Mouse (Mus musculus) spleen, adult 10 weeks (tissue): ENCODE results near the gene Dnajc16. TPM values are rescaled to one million over a fixed set of nuclear protein-coding genes. Genes with fewer than 3 reads are reported as not detected.

Experiments used
- polyA plus RNA-seq: library from polyadenylated mRNA; stranded (reverse); fragments of 350-450 nt; fragmentation: Illumina TruSeq; extraction: RNeasy Lipid Tissue Mini Kit (QIAGEN cat#74804); gene quantifications from one replicate; pipeline ENCODE4 v1.2.3, GENCODE M21; 2015; ENCODE audit warnings: low replicate concordance; ENCODE audit not compliant: insufficient read depth

Dnajc16 gene
- polyA plus RNA-seq, result 10.4 TPM

DNA sequence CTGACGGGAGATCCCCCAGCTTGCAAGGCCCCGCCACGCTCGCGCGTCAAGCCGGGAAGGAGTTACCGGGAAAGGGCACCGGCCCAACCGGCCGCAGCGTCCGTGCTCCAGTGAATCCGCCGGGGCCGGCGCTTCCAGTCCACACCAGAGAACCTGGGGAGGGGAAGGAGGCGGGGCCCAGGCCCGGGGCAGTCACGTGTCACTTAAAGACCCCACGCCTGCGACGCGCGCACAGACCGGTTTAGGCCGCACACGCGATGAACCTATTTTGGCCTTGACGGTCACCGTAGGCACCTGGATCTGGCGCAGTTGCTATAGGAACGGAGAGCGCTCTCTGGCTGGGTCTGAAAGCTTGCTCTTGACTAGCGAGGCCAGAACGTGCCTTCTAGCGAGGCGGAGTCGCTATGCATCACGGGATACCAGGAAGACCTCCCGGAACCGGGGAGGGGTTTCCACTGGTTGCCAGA is at the start of gene Dnajc16:
Gene Dnajc16 (minus strand): TSS at position 408 of the 467 bp plus-strand sequence.

DNA sequence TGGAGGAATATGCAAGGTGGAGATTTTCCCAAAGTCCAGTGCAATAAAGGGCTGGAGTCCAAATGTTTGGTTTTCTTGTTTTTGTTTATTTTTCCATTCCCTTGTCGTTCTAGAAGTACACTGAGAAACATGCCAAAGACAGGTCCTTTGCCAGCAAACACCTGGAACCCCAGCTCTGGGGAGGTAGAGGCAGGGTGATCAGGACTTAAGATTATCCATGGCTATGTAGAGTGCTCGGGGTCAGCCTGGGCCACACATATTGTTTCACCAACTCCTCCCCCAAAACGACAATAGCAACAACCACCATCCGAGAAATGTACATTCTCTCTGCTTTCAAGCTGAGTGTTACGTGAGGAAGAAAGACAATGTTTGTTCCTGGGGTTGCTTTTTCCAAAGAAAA is 35.3 kb upstream of the Dnajc16 start, which contains the start of gene Cela2a:
Gene Cela2a (minus strand): TSS at position 101 of the 400 bp plus-strand sequence.

DNA sequence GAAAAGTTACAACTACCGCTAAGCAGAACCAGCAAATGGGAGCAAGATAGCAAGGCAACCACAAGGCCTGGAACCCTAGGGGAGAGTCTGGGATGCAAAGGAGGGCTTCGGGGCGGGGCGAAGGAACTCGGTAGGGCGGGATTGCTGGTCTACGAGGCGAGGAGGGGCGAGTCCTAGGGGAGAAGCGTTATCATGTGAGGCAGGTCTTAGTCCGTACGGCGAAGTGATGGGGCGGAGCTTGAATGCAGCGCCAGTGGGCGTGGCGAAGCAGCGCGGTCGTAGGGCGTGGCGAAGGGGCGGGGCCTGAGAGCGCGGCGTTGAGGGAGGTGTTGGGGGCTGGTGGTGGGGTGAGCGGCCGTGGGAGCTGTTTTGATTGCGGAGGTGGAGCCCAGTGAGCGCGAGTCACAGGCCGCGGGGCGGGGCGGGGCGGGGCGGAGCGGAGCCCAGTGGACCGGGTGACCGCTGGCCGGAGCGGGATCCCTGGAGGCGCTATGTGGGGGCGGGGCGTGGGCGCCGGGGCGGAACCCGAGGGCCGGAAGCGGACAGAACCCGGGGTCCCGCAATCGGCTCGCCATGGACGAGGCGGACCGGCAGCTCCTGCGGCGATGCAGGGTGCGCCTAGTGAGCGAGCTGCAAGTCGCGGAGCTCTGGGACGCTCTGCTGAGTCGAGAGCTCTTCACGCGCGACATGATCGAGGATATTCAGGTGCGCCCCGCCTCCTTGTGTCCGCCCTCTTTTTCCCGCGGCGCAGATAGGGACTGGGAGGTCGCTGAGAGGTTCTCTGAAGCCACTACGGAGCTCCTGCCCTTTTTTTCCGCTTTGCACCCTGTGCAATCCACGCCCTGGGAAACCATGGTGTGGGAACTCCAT is 2.8 kb upstream of the Dnajc16 start, which contains the start of gene Casp9:
Gene Casp9 (plus strand): TSS at position 331 of the 870 bp plus-strand sequence.

DNA sequence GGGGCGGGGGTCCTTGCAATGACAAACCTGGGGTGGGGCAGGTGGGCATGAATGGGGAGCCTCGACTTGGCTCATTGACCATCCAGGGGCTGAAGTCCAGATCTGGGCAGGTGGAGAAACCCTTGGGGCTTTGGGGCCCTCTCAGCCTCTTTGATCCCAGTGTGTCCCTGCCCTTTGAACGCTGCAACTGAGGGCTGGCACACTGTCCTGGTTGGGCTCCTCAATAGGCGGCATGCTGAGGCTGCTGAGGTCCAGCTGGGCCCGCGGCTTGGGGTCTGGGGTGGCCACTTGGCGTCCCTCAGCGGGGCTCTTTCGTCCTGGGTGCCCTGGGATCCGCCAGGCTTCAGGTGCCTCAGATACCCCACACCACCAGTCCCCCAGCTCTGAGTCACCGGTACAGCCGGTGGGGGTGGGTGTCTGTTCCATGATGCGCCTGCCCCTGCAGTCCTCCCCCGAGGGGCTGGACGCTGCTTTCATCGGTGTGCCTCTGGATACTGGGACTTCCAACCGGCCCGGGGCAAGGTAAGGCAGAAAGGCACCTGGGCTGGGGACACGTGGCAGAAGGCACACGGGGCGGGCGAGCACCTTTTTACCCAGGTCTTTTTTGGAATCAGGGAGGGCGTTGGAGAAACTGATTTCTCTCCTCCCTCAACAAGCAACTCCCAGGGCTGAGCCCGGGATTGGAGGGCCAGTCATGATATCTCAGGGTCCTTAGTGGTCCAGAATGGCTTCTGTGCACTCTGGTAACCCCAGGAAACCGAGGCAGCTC is 44.0 kb downstream of the Dnajc16 start, which contains the start of gene Agmat:
Gene Agmat (plus strand): TSS at position 95 of the 769 bp plus-strand sequence.

DNA sequence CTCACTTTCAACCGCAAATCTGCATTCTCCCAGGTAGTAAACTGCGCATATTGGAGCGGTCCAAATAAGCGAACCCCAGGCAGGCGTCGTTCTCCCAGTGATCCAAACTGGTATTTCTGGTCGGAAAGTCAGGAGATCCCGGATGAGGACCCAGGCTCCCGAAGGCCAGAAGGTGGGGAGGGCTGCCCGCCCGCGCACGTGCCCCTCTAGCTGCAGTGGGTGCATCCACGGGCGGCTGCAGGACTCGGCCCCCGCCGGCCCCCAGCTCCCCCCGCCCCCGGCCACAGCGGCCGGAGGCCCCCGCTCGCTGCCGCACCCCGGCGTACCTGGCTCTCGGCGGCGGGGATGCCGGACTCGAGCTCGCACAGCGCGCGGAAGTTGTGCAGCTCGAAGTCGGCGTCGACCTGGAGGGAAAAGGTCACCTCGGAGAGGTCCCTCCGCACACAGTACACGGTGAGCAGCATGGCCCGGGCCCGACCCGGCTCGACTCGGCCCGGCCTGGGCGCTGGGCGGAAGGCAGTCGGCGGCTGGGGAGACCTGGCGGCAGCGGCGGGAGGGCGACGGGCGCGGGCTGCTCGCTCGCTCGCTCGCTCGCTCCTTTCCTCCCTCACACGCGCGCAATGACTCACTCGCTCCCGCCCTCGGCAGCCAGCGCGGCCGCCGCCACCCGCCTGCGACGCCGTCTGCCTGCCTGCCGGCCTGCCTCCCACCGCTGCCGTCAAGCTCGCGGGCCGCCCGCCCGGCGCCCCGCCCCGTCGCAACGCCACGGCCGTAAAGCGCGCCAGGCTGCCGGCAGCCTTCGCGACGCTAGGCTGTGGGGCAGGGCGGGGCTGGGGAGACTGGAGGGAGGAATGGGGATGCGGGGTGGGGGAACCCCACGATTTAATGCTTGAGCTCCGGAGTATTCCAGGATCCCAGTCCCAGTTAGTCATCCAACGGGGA is 67.7 kb downstream of the Dnajc16 start, which contains the start of gene Ddi2:
Gene Ddi2 (minus strand): TSS at position 689 of the 942 bp plus-strand sequence.

Other genes starting within 250 kb of the Dnajc16 start
- gene Fblim1, start 184.8 kb downstream of the Dnajc16 start, polyA plus RNA-seq, result 9.3 TPM
- gene Tmem82, start 172.3 kb downstream of the Dnajc16 start, polyA plus RNA-seq, result 0.28 TPM
- 0.11 TPM for gene Slc25a34, start 167.1 kb downstream of the Dnajc16 start, polyA plus RNA-seq
- gene Plekhm2, start 126.0 kb downstream of the Dnajc16 start, polyA plus RNA-seq, result 18.0 TPM
- gene Rsc1a1, start 105.3 kb downstream of the Dnajc16 start, polyA plus RNA-seq, result 11.3 TPM
- gene Ddi2, start 67.5 kb downstream of the Dnajc16 start, polyA plus RNA-seq, result 37.2 TPM
- gene Agmat, start 44.3 kb downstream of the Dnajc16 start, polyA plus RNA-seq, result not detected
- 27.7 TPM for gene Casp9, start 2.7 kb upstream of the Dnajc16 start, polyA plus RNA-seq
- gene Cela2a, start 35.2 kb upstream of the Dnajc16 start, polyA plus RNA-seq, result 7.5 TPM
- not detected for gene Ctrc, start 55.4 kb upstream of the Dnajc16 start, polyA plus RNA-seq
- 34.5 TPM for gene Efhd2, start 84.0 kb upstream of the Dnajc16 start, polyA plus RNA-seq
- 0.91 TPM for gene Fhad1, start 224.2 kb upstream of the Dnajc16 start, polyA plus RNA-seq